ENCODE assay signal across 25 mouse cellular contexts in the genomic region with DNA sequence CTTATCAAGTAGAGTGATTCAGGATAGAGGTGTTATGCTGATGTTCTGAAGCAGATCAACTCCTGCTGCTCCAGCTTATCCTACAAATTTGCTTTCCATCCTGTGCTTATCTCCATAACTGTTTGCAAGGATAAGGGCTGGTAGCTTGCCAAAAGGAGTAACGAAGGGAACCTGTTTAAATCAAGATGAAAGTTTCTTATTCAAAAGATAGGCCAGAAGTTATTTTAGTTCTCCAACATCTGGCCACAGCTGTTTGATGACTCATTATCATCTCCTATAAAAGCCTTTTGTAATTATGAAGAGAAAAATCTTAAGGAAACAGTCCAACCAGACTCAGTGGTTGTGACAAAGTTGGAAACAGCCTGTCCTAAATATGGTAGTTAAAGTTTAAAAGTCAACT.
"Had no signal": no experiment of that assay in that cellular context is flagged by ENCODE, and none has a peak within 500 bp of the region (broad histone marks: within the 10 kb centered on the region; RNA-seq: fewer than 3 reads in every experiment).

No protein-coding gene starts in this region.

- H3K27me3 ChIP-seq: embryonic facial prominence, embryonic 12.5 days; embryonic facial prominence, embryonic 13.5 days; embryonic facial prominence, embryonic 15.5 days; forebrain, embryonic 12.5 days; forebrain, embryonic 13.5 days; forebrain, embryonic 15.5 days had no signal

- DNase-seq: cerebellum, adult 8-10 months; cerebellum, adult 9-10 months; cerebellum, adult 9-11 months; cerebellum, postnatal 10 days; cerebellum, postnatal 14 days; cerebellum, postnatal 25 days; cerebellum, postnatal 36 days; embryo, embryonic 11 days; forebrain, postnatal 0 days; gastrocnemius, adult 2 months; gastrocnemius, postnatal 10 days; gastrocnemius, postnatal 14 days; gastrocnemius, postnatal 25 days; gastrocnemius, postnatal 36 days; heart, adult 11 months; heart, adult 2 months had no signal

- H3K36me3 ChIP-seq: embryonic facial prominence, embryonic 10.5 days; embryonic facial prominence, embryonic 12.5 days; embryonic facial prominence, embryonic 13.5 days; embryonic facial prominence, embryonic 15.5 days; forebrain, embryonic 10.5 days; forebrain, embryonic 12.5 days; forebrain, embryonic 15.5 days had no signal

- H3K4me3 ChIP-seq: embryonic facial prominence, embryonic 10.5 days; embryonic facial prominence, embryonic 12.5 days; embryonic facial prominence, embryonic 13.5 days; embryonic facial prominence, embryonic 15.5 days; erythroblast, embryonic 14.5 days; forebrain, embryonic 10.5 days; forebrain, embryonic 12.5 days; forebrain, embryonic 13.5 days; forebrain, embryonic 15.5 days; gastrocnemius, adult 2 months; heart, adult 2 months had no signal

- H3K9ac ChIP-seq: embryonic facial prominence, embryonic 12.5 days; embryonic facial prominence, embryonic 13.5 days; embryonic facial prominence, embryonic 15.5 days; forebrain, embryonic 12.5 days; forebrain, embryonic 13.5 days; forebrain, embryonic 15.5 days; forebrain, postnatal 0 days had no signal

- H3K9me3 ChIP-seq: embryonic facial prominence, embryonic 10.5 days; embryonic facial prominence, embryonic 12.5 days; embryonic facial prominence, embryonic 13.5 days; embryonic facial prominence, embryonic 15.5 days; forebrain, embryonic 10.5 days; forebrain, embryonic 12.5 days; forebrain, embryonic 13.5 days; forebrain, embryonic 15.5 days had no signal

- H3K27ac ChIP-seq: embryonic facial prominence, embryonic 10.5 days; embryonic facial prominence, embryonic 12.5 days; embryonic facial prominence, embryonic 13.5 days; embryonic facial prominence, embryonic 15.5 days; forebrain, embryonic 10.5 days; forebrain, embryonic 12.5 days; forebrain, embryonic 13.5 days; forebrain, embryonic 15.5 days; gastrocnemius, adult 2 months; heart, adult 2 months had no signal

- H3K4me1 ChIP-seq: embryonic facial prominence, embryonic 10.5 days; embryonic facial prominence, embryonic 12.5 days; embryonic facial prominence, embryonic 13.5 days; embryonic facial prominence, embryonic 15.5 days; forebrain, embryonic 10.5 days; forebrain, embryonic 12.5 days; forebrain, embryonic 13.5 days; forebrain, embryonic 15.5 days had no signal
